Mouse (Mus musculus): ENCODE results near the gene Evi2b. TPM values are rescaled to one million over a fixed set of nuclear protein-coding genes. Genes with fewer than 3 reads are reported as not detected.

Gene Evi2b
- polyA plus RNA-seq, 1 experiment from 2014 or later, result 1.1 TPM

DNA sequence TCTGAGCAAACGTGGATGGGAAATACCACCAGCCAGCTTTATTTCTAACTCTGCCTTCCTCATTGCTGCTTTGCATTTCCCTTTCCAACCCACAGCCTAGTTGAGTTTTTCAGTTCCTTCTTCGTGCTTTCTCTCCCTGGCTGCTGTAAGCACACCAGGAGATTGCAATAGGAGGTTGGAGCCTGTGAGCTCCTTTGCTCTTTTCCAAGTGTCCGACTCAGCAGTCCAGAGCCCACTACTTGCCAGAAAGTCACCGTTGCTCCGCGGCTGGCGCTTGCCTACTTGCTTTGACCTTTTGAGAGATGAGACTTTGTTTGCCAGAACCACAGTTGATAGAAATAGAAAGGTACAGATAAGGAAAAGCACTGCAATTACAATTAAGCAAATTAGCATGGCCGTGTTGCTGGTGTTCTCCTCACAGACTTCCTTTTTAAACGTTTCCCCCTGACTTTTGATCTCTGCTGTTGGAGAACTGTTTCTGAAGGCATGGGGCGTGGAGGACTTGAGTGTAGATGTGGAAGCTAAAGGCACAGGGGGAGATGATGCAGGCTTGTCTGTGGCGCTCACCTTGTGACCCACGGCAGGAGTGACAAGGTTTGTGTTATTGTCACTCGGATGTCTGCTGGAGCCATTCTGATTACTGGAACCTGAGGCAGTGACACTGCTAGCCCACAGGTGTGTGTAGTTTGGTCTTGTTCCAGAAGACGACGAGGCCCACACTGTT, 3.6 kb upstream of the Evi2b start:
- no peak overlapping the region for H3K4me2 ChIP-seq (ENCODE audit: low read depth, low read length)
- H3K4me3 ChIP-seq (ENCODE audit: low read length), result no peak overlapping the region
- 69% methylated on average over 15 of the region's 15 CpGs for WGBS
- H3K36me3 ChIP-seq (ENCODE audit: control insufficient read depth, insufficient read depth, low read length), result no peaks in the 10 kb centered on the region; the same call in 1 of the 2 replicates
- no peak for ATAC-seq
- no peaks in the 10 kb centered on the region for H3K4me1 ChIP-seq (ENCODE audit: control insufficient read depth, insufficient read depth, low read length)
- no peak overlapping the region for H3K9ac ChIP-seq (ENCODE audit: low read depth, low read length)
- no peaks in the 10 kb centered on the region for H3K27me3 ChIP-seq (replicated peaks; ENCODE audit: control insufficient read depth, insufficient read depth, low read length)
- H3K27ac ChIP-seq (ENCODE audit: low read length), result peak overlapping the region; percentile 41; the same call in 1 of the 2 replicates
- H3K9me3 ChIP-seq (ENCODE audit: control insufficient read depth, low read length), result no peaks in the 10 kb centered on the region

- WGBS, result 84% methylated on average over 3 of the region's 3 CpGs
- ATAC-seq, result no peak
- H3K4me3 ChIP-seq (ENCODE audit: low read length), result no peak overlapping the region
- H3K4me2 ChIP-seq (ENCODE audit: low read depth, low read length), result no peak overlapping the region
- H3K27ac ChIP-seq (ENCODE audit: low read length), result peak overlapping the region; percentile 41; the same call in 1 of the 2 replicates
- no peaks in the 10 kb centered on the region for H3K27me3 ChIP-seq (replicated peaks; ENCODE audit: control insufficient read depth, insufficient read depth, low read length)
- H3K36me3 ChIP-seq (ENCODE audit: control insufficient read depth, insufficient read depth, low read length), result no peaks in the 10 kb centered on the region; the same call in 1 of the 2 replicates
- no peaks in the 10 kb centered on the region for H3K9me3 ChIP-seq (ENCODE audit: control insufficient read depth, low read length)
- H3K9ac ChIP-seq (ENCODE audit: low read depth, low read length), result no peak overlapping the region
- no peaks in the 10 kb centered on the region for H3K4me1 ChIP-seq (ENCODE audit: control insufficient read depth, insufficient read depth, low read length)
Measured at GRCm38 (mm10) chr11:79526549-79526948, 3.0 kb upstream of the Evi2b start.

GRCm38 (mm10) chr11:79524310-79524575, 681 bp upstream of the Evi2b start:
- no peak for ATAC-seq
- H3K9me3 ChIP-seq (ENCODE audit: control insufficient read depth, low read length), result no peaks in the 10 kb centered on the region
- 74% methylated on average over 1 of the region's 1 CpGs for WGBS
- no peaks in the 10 kb centered on the region for H3K4me1 ChIP-seq (ENCODE audit: control insufficient read depth, insufficient read depth, low read length)
- H3K27me3 ChIP-seq (replicated peaks; ENCODE audit: control insufficient read depth, insufficient read depth, low read length), result no peaks in the 10 kb centered on the region
- H3K36me3 ChIP-seq (ENCODE audit: control insufficient read depth, insufficient read depth, low read length), result no peaks in the 10 kb centered on the region; the same call in 1 of the 2 replicates
- no peak overlapping the region for H3K4me2 ChIP-seq (ENCODE audit: low read depth, low read length)
- no peak overlapping the region for H3K27ac ChIP-seq (ENCODE audit: low read length)
- H3K9ac ChIP-seq (ENCODE audit: low read depth, low read length), result no peak overlapping the region
- H3K4me3 ChIP-seq (ENCODE audit: low read length), result no peak overlapping the region

DNA sequence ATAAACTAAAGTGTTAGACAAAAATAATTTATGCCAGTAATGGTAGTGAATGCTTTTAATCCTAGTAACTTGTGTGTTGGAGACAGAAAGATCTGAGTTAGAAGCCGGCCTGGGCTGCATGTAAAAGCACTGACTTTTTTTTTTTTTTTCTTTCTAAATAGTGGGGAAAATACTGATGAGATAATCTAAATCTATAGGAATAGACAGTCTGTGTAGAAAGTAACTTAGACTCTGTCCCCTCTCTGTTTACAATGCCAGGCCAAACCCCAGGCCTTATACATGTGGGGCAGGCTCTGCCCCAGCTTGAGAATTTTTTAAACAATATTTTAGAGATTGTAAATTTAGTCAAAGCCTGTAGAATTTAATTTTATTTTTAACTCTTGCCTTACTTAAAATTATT, 618 bp downstream of the Evi2b start:
- WGBS, result 67% methylated on average over 1 of the region's 1 CpGs
- Histone ChIP-seq H3K27ac (ENCODE audit: low read length) (no peak overlapping the region), H3K36me3 (ENCODE audit: control insufficient read depth, insufficient read depth, low read length) (no peaks in the 10 kb centered on the region; the same call in 1 of the 2 replicates)

GRCm38 (mm10) chr11:79521930-79522329, 1.6 kb downstream of the Evi2b start:
- H3K4me1 ChIP-seq (ENCODE audit: control insufficient read depth, insufficient read depth, low read length), result no peaks in the 10 kb centered on the region
- ATAC-seq, result no peak
- no peaks in the 10 kb centered on the region for H3K27me3 ChIP-seq (replicated peaks; ENCODE audit: control insufficient read depth, insufficient read depth, low read length)
- no peak overlapping the region for H3K4me3 ChIP-seq (ENCODE audit: low read length)
- H3K27ac ChIP-seq (ENCODE audit: low read length), result no peak overlapping the region
- H3K36me3 ChIP-seq (ENCODE audit: control insufficient read depth, insufficient read depth, low read length), result no peaks in the 10 kb centered on the region
- no peak overlapping the region for H3K4me2 ChIP-seq (ENCODE audit: low read depth, low read length)
- H3K9ac ChIP-seq (ENCODE audit: low read depth, low read length), result no peak overlapping the region
- no peaks in the 10 kb centered on the region for H3K9me3 ChIP-seq (ENCODE audit: control insufficient read depth, low read length)

More for the DNA sequence above, 618 bp downstream of the Evi2b start:
- Histone ChIP-seq H3K9ac (ENCODE audit: low read depth, low read length) (no peak overlapping the region), H3K27me3 (replicated peaks; ENCODE audit: control insufficient read depth, insufficient read depth, low read length) (no peaks in the 10 kb centered on the region), H3K4me2 (ENCODE audit: low read depth, low read length) (no peak overlapping the region), H3K4me3 (ENCODE audit: low read length) (no peak overlapping the region), H3K9me3 (ENCODE audit: control insufficient read depth, low read length) (no peaks in the 10 kb centered on the region), H3K4me1 (ENCODE audit: control insufficient read depth, insufficient read depth, low read length) (no peaks in the 10 kb centered on the region)
- no peak for ATAC-seq

GRCm38 (mm10) chr11:79520772-79521171, 2.8 kb downstream of the Evi2b start:
- Histone ChIP-seq H3K4me2 (ENCODE audit: low read depth, low read length) (no peak overlapping the region), H3K27ac (ENCODE audit: low read length) (no peak overlapping the region), H3K9ac (ENCODE audit: low read depth, low read length) (no peak overlapping the region), H3K36me3 (ENCODE audit: control insufficient read depth, insufficient read depth, low read length) (no peaks in the 10 kb centered on the region), H3K4me1 (ENCODE audit: control insufficient read depth, insufficient read depth, low read length) (no peaks in the 10 kb centered on the region), H3K9me3 (ENCODE audit: control insufficient read depth, low read length) (no peaks in the 10 kb centered on the region), H3K4me3 (ENCODE audit: low read length) (no peak overlapping the region), H3K27me3 (replicated peaks; ENCODE audit: control insufficient read depth, insufficient read depth, low read length) (no peaks in the 10 kb centered on the region)
- no peak for ATAC-seq

DNA sequence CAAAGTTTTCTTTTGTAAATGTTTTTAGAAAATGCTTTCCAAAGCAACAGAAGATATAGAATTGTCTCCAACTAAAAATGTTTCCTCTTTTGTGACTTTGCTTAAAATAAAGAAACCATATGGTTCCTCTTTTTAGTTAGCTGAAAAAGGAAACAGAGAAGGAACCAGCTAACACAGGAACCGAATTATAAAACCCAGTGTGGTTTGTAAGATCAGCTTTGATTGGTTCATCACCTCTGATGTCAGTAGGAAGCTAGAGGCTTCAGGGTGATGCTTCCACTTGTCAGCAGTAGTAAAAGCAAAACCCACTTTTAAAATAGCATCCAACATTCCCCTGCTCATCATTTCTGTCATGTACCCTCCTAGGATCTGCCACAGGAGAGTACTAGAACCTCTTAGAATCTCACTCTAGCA, 3.7 kb downstream of the Evi2b start:
- no peak for ATAC-seq
- Histone ChIP-seq H3K36me3 (ENCODE audit: control insufficient read depth, insufficient read depth, low read length) (no peaks in the 10 kb centered on the region), H3K9ac (ENCODE audit: low read depth, low read length) (no peak overlapping the region), H3K27ac (ENCODE audit: low read length) (no peak overlapping the region), H3K27me3 (replicated peaks; ENCODE audit: control insufficient read depth, insufficient read depth, low read length) (no peaks in the 10 kb centered on the region), H3K4me1 (ENCODE audit: control insufficient read depth, insufficient read depth, low read length) (no peaks in the 10 kb centered on the region; the same call in 1 of the 2 replicates), H3K9me3 (ENCODE audit: control insufficient read depth, low read length) (no peaks in the 10 kb centered on the region), H3K4me3 (ENCODE audit: low read length) (no peak overlapping the region), H3K4me2 (ENCODE audit: low read depth, low read length) (no peak overlapping the region)
- WGBS, result 80% methylated on average over 1 of the region's 1 CpGs

- Histone ChIP-seq H3K27ac (ENCODE audit: low read length) (no peak overlapping the region), H3K4me1 (ENCODE audit: control insufficient read depth, insufficient read depth, low read length) (no peaks in the 10 kb centered on the region; the same call in 1 of the 2 replicates)
Measured at GRCm38 (mm10) chr11:79519299-79519698, 4.3 kb downstream of the Evi2b start.

DNA sequence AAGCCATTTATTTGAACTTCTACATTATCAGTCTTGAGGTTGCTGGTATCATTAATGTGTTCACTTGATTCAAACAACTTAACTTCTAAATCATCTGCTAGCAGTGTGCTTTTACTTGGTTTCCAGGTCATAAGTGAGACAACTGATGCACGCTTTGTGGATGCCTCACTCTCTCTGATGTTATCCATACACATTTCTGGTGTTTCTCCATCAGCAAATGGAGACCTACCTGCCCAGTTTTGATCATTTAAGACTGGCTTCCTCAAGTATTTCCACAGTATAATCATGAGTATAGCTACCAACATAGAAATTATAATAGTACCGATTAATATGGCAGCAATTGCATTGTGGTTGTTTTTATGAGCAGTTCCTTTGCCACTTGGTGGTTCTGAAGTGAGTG, 7.8 kb downstream of the Evi2b start:
- H3K36me3 ChIP-seq (ENCODE audit: control insufficient read depth, insufficient read depth, low read length), result no peaks in the 10 kb centered on the region
- no peaks in the 10 kb centered on the region for H3K27me3 ChIP-seq (replicated peaks; ENCODE audit: control insufficient read depth, insufficient read depth, low read length)
- H3K4me2 ChIP-seq (ENCODE audit: low read depth, low read length), result no peak overlapping the region
- no peak overlapping the region for H3K9ac ChIP-seq (ENCODE audit: low read depth, low read length)
- H3K27ac ChIP-seq (ENCODE audit: low read length), result no peak overlapping the region
- no peak overlapping the region for H3K4me3 ChIP-seq (ENCODE audit: low read length)
- no peaks in the 10 kb centered on the region; the same call in 1 of the 2 replicates for H3K4me1 ChIP-seq (ENCODE audit: control insufficient read depth, insufficient read depth, low read length)
- no peaks in the 10 kb centered on the region for H3K9me3 ChIP-seq (ENCODE audit: control insufficient read depth, low read length)
- 90% methylated on average over 2 of the region's 2 CpGs for WGBS
- no peak for ATAC-seq

More at GRCm38 (mm10) chr11:79519299-79519698, 4.3 kb downstream of the Evi2b start:
- Histone ChIP-seq H3K4me2 (ENCODE audit: low read depth, low read length) (no peak overlapping the region), H3K36me3 (ENCODE audit: control insufficient read depth, insufficient read depth, low read length) (no peaks in the 10 kb centered on the region), H3K9ac (ENCODE audit: low read depth, low read length) (no peak overlapping the region), H3K4me3 (ENCODE audit: low read length) (no peak overlapping the region), H3K9me3 (ENCODE audit: control insufficient read depth, low read length) (no peaks in the 10 kb centered on the region), H3K27me3 (replicated peaks; ENCODE audit: control insufficient read depth, insufficient read depth, low read length) (no peaks in the 10 kb centered on the region)
- ATAC-seq, result no peak
- 62% methylated on average over 6 of the region's 6 CpGs for WGBS

GRCm38 (mm10) chr11:79515331-79515730, 8.2 kb downstream of the Evi2b start:
- Histone ChIP-seq H3K4me3 (ENCODE audit: low read length) (no peak overlapping the region), H3K9me3 (ENCODE audit: control insufficient read depth, low read length) (no peaks in the 10 kb centered on the region), H3K27ac (ENCODE audit: low read length) (no peak overlapping the region), H3K4me1 (ENCODE audit: control insufficient read depth, insufficient read depth, low read length) (no peaks in the 10 kb centered on the region; the same call in 1 of the 2 replicates), H3K4me2 (ENCODE audit: low read depth, low read length) (no peak overlapping the region), H3K36me3 (ENCODE audit: control insufficient read depth, insufficient read depth, low read length) (no peaks in the 10 kb centered on the region), H3K27me3 (replicated peaks; ENCODE audit: control insufficient read depth, insufficient read depth, low read length) (no peaks in the 10 kb centered on the region), H3K9ac (ENCODE audit: low read depth, low read length) (no peak overlapping the region)
- 65% methylated on average over 6 of the region's 6 CpGs for WGBS
- no peak for ATAC-seq
